Mouse (Mus musculus): ENCODE data around the gene Klhl20.

Klhl20 gene

DNA sequence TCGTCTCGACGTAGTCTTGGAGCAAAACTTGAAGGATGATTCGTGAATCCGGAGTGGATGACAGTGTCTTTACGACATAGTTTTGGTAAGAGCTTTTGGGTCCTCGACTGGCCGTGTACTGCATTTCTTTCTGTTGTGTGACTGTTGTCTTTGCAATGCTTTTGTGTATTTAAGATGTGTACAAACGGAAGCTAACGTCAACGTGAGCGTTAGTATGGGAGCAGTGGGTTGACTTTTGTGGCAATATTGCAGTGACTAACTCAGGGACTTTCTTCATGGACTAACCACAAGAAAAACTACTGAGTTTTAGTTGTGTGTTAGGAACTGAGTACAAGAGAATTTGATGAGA lies 60.1 kb downstream of the Klhl20 start:
- DNase-seq (ENCODE audit: low read depth), result peak; percentile 72

DNA sequence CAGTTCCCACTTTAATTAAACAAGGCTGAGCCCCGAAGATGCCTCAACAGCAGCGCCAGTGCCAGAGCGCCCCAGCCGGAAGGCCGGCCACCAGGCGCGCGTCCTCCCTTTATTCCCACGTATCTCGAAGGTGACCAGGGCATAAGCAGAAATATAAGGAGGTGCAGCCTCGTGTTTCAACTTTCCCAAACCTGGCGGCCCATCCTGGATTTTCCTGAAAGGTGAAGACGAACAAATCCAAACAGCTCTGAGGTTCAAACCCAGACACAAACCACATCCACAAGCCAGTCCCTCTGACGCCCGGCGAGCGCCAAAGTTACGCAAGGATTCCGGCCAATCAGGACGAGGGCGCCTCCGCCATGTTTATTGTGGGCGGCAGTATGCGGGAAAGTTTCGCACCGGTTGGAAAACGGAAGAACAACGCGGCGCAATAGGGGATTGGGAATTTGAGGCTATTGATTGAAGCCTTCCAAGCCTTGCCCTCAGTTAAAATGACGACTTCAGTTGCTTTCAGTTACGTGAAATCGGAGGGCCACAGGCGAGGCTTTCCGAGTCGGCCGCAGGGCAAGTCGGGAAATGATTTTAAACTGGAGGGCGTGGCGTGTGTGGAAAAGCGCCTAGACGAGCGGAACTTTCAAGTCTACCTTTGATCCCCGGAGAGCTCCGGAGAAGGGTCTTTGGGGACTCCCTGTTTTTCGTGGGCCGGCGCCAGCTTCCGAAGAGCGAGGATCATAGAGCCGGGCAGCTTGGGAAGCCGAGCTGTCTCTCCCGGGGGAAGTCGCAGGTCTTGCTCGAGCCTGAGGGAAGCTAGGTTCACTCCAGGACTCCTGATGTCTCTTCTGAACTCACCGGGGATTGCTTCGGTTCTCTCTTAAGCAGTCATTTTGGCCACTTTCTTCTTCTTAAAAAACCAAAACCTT lies 60.7 kb downstream of the Klhl20 start, which contains the start of the genes Dars2 and Cenpl:
Gene Dars2, minus strand, starts transcription at position 307 of the 920 bp plus-strand sequence.
Gene Cenpl, plus strand, starts transcription at position 362 of the 920 bp plus-strand sequence.
- DNase-seq (ENCODE audit: low read depth), result peak; percentile 97

DNA sequence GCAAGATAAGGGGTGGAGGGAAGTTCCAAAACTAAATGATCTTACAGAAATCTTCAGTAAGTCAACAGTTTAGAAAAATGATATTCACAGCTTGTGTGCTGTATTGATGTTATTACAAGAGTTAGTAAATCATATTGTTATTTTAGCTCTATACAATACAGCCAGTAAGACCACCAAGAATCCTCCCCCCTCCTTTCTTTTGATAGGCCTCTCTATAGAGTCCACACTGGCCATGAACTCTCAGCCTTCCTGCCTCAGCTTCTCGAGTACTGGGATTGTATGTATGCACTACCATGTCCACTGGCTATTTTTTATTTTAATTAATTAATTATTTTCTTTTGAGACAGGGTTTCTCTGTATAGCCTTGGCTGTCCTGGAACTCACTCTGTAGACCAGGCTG lies 68.0 kb downstream of the Klhl20 start:
- no peak for DNase-seq (ENCODE audit: low read depth)

DNA sequence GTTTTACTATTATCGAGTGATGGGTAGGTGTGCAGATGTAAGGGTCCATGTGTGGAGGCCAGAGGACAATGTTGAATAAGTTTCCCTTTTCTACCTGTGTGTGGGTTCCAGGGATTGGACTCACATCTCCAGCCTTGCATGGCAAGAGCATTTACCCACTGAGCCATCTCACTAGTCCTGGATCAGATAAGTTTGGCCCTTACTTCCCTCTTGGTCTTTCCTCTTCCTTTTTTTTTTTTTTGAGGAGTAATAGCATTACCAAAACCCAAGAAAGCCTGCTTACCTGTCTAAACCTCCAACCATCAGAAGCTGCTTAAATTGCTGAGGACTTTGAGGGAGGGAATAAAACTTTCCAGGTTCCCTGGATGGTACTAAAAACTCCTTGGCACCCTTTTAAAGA lies 74.1 kb downstream of the Klhl20 start:
- DNase-seq (ENCODE audit: low read depth), result no peak

DNA sequence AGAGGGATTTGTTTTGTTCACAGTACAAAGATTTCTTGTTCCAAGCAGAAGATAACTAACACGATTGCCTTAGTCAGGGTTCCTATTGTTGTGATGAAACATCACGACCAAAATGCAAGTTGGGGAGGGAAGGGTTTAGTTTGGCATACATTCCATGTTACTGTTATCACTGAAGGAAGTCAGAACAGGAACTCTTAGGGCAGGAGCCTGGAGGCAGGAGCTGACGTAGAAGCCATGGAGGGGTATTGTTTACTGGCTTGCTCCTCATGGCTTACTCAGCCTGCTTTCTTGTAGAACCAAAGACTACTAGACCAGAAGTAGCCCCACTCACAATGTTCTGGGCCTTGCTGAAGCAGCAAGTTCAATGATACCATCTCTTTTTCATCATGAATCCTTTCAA lies 84.3 kb downstream of the Klhl20 start:
- DNase-seq (ENCODE audit: low read depth), result no peak

DNA sequence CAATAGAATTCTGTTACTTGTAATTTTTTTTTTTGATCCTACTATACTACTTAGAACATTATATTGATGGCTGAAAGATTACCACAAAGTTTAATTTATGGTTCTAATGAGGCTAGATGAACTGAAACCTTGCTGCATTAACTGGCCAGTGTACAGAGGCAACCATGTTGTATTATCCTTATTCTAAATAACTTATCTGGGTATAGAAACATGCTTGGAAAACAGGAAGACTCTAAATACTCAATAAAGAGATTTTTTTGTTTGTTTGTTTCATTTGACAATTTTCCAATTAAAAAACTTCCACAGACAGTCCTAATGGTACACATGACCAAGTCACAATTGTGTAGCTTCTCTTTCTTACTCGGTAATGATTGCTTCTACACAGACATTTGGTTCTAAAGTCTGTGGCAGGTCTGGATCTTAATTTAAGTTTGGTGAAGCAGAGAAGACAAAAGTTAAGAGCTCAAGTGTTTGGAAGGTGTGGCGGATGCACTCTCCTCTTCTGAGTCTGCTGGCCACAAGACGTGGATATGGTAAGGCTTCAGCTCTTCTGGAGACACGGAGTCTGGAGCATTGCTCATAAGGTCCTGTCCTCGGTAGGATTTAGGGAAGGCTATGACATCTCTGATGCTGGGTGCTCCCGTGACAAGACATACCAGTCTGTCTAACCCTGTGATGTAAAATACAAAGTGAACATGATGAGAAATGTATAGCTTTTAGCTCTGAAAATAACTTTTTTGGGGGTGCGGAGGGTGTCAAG lies 89.9 kb downstream of the Klhl20 start:
- no peak for DNase-seq (ENCODE audit: low read depth)

DNA sequence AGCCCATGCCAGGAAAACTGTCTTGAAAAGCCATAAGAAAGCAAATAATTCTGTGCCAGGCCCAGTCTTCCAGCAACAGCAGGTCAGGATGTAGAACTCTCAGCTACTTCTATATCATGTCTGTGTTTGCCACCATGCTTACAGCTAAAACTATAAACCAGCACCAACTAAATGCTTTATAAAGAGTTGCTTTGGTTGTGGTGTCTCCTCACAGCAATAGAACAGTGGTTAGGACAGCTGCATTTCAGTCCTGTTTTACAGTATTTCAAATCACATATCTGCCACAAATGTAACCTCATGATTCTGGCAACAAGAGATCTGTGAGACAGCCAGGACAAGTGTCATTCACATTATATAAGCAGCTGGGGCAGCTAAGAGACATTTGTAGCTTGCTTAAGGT lies 90.5 kb downstream of the Klhl20 start:
- no peak for DNase-seq (ENCODE audit: low read depth)

DNA sequence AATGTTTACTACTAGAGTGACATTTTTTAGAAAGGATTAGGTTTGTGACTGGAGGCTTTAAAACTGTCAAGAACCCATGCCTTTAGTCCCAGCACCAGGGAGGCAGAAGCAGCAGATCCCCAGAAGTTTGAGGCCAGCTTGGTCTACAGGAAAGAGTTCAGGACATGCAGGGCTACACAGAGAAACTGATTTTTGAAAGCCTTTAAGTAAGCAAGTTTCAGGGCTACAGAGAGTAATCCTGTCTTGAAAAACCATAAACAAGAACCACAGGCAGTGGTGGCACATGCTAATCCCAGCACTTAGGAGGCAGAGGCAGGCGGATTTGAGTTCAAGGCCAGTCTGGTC lies 90.9 kb downstream of the Klhl20 start:
- DNase-seq (ENCODE audit: low read depth), result peak; percentile 19

DNA sequence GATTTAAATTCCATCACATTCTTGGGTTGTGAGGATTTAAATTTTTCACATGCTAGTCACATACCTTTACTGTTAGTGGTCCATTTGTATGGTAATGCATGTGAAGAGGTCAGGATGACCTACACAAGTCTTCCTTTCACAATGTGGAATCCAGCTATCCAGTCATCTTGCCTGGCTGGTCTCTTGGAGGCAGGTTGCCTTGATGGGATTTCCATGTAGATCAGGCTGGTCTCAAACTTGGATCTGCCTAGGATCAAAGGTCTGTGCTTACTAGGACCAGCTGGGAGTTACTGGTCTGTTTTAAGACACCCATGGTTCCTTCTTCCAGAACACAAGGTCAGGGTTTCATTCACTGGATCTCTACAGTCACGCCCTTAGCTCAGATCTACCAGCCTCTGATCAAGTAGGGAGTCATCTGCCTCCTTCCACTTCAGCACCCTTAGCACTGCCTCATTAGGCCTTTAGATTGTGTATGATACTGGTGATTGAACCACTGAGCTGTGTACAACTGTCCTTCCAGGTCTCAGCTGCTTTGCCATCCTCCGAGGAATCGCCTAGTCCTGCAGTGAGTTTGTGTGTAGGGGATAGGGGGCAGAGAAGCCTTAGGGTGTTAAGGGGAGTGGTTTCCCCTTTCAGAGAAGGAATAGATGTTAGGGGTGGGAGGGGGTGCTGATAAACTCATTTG lies 91.4 kb downstream of the Klhl20 start:
- peak; percentile 29 for DNase-seq (ENCODE audit: low read depth)

DNA sequence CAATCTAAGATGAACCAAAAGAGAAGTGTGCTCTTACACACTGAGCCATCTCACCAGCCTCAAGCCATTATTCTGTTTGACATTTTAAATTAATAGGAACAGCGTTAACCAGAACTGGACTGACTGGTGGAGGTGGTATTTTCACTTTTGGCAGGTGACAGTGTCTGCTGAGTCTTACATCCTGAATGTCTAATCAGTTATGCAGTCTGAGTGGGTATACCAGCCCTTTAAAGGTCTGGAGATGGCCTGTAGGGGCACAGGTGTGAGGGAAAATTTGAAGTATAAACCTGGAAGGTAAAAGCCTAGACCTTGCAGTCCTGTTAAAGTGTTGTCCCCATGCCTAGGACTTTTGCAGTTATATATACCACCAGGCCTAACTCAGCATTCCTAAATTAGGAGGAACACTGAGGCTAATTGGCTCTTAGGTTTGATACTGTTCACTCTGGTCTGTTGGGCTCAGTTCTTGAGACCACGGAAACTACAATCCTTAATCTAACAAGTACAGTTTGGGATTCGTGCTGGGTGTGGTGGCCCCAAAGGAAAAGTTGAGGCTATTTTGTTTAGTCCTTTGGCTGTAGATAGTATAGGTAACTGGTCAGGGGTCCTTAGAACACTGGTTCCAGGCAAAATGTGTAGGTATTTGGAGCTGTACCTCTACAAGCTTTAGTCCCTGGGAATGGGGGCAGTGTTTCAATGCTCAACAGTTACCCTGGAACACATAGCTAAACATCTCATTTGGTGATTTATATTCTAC lies 92.2 kb downstream of the Klhl20 start:
- DNase-seq (ENCODE audit: low read depth), result peak; percentile 36

Measured in induced T-regulatory cell, adult 2 months (primary cell).